Mouse (Mus musculus): ENCODE measurements around the gene Batf2.

- no peak for TF ChIP-seq POLR2A (IDR thresholded peaks at IDR 0.05; ENCODE audit: low read depth, low read length)
- no peak for TF ChIP-seq CTCF (IDR thresholded peaks at IDR 0.05; ENCODE audit: extremely low read depth, insufficient read length, insufficient replicate concordance, low read depth, low read length)
Measured at GRCm38 (mm10) chr19:6121761-6122160, 19.0 kb upstream of the Batf2 start.

Data from small intestine, adult 2 months (tissue).